Mouse (Mus musculus): ENCODE data around the gene Nap1l2. TPM values are rescaled to one million over a fixed set of nuclear protein-coding genes. Genes with fewer than 3 reads are reported as not detected.

Gene Nap1l2
- polyA plus RNA-seq, 1 experiment from 2014 or later: 73.2 TPM

- no peaks in the 10 kb centered on the region for H3K27me3 ChIP-seq (ENCODE audit: control insufficient read depth, insufficient read depth, low read length)
- DNase-seq: no peak
- no peak overlapping the region for H3K27ac ChIP-seq (replicated peaks; ENCODE audit: low read depth, low read length)
- H3K9ac ChIP-seq (replicated peaks; ENCODE audit: low read length): no peak overlapping the region
- H3K4me1 ChIP-seq (ENCODE audit: control insufficient read depth, insufficient read depth, low read length): no peaks in the 10 kb centered on the region
- ATAC-seq (ENCODE audit: low FRiP score, low TSS enrichment): no peak
- H3K36me3 ChIP-seq (ENCODE audit: control insufficient read depth, insufficient read depth, low read length): no peaks in the 10 kb centered on the region
- H3K9me3 ChIP-seq (ENCODE audit: control insufficient read depth, low read length): no peaks in the 10 kb centered on the region
- WGBS: 93% methylated on average over 3 of the region's 3 CpGs
- no peak overlapping the region for H3K4me3 ChIP-seq (replicated peaks; ENCODE audit: low read depth, low read length)
- no peak overlapping the region for H3K4me2 ChIP-seq (ENCODE audit: low read length)
Observed at GRCm38 (mm10) chrX:103138549-103138948, 47.9 kb downstream of the Nap1l2 start.

Other genes starting within 250 kb of the Nap1l2 start
- not detected in 2 replicates for gene Cdx4, start 134.8 kb upstream of the Nap1l2 start, polyA plus RNA-seq (2014; fragmentation: Nextera tagmentation; extraction: Ambion mirVana)
- 7.9 and 8.4 TPM in 2 replicates for gene Chic1, start 169.8 kb upstream of the Nap1l2 start, polyA plus RNA-seq (2014; fragmentation: Nextera tagmentation; extraction: Ambion mirVana)
- 0.37 and 0.47 TPM in 2 replicates for gene Tsx, start 227.8 kb upstream of the Nap1l2 start, polyA plus RNA-seq (2014; fragmentation: Nextera tagmentation; extraction: Ambion mirVana)
- not detected in 2 replicates for gene Gm26992, start 235.4 kb upstream of the Nap1l2 start, polyA plus RNA-seq (2014; fragmentation: Nextera tagmentation; extraction: Ambion mirVana)